Mouse (Mus musculus): ENCODE measurements around the gene Slc25a36. TPM values are rescaled to one million over a fixed set of nuclear protein-coding genes. Genes with fewer than 3 reads are reported as not detected.

Gene Slc25a36
- polyA plus RNA-seq, 1 experiment from 2014 or later, result 45.8 TPM

- Histone ChIP-seq H3K4me1 (replicated peaks) (no peaks in the 10 kb centered on the region), H3K27me3 (no peaks in the 10 kb centered on the region), H3K4me3 (no peak overlapping the region), H3K27ac (no peak overlapping the region), H3K36me3 (peaks cover 9% of the 10 kb centered on the region; the same call in 1 of the 2 replicates), H3K9ac (no peak overlapping the region), H3K4me2 (no peak overlapping the region), H3K9me3 (replicated peaks) (no peaks in the 10 kb centered on the region)
- 53% methylated on average over 9 of the region's 9 CpGs for WGBS
- ATAC-seq (replicated peaks; ENCODE audit: insufficient number of reproducible peaks, insufficient read depth, low FRiP score, low read depth), result no peak
Measured at GRCm38 (mm10) chr9:97068201-97069095, 42.5 kb downstream of the Slc25a36 start.

GRCm38 (mm10) chr9:97067761-97068160 lies 43.2 kb downstream of the Slc25a36 start:
- H3K27ac ChIP-seq, result no peak overlapping the region
- H3K27me3 ChIP-seq, result no peaks in the 10 kb centered on the region
- H3K9me3 ChIP-seq (replicated peaks), result no peaks in the 10 kb centered on the region
- ATAC-seq (replicated peaks; ENCODE audit: insufficient number of reproducible peaks, insufficient read depth, low FRiP score, low read depth), result no peak
- H3K4me3 ChIP-seq, result no peak overlapping the region
- H3K9ac ChIP-seq, result no peak overlapping the region
- H3K36me3 ChIP-seq, result peaks cover 9% of the 10 kb centered on the region; the same call in 1 of the 2 replicates
- H3K4me1 ChIP-seq (replicated peaks), result no peaks in the 10 kb centered on the region
- H3K4me2 ChIP-seq, result no peak overlapping the region
- WGBS, result 82% methylated on average over 6 of the region's 6 CpGs

GRCm38 (mm10) chr9:97065885-97066284 lies 45.1 kb downstream of the Slc25a36 start:
- no peak overlapping the region for H3K27ac ChIP-seq
- no peaks in the 10 kb centered on the region for H3K27me3 ChIP-seq
- H3K4me3 ChIP-seq, result no peak overlapping the region
- no peaks in the 10 kb centered on the region; the same call in 1 of the 2 replicates for H3K4me1 ChIP-seq (replicated peaks)
- H3K9ac ChIP-seq, result no peak overlapping the region
- ATAC-seq (replicated peaks; ENCODE audit: insufficient number of reproducible peaks, insufficient read depth, low FRiP score, low read depth), result no peak
- WGBS, result 66% methylated on average over 4 of the region's 4 CpGs
- no peaks in the 10 kb centered on the region for H3K9me3 ChIP-seq (replicated peaks)
- H3K36me3 ChIP-seq, result peaks cover 2% of the 10 kb centered on the region; the same call in 1 of the 2 replicates
- H3K4me2 ChIP-seq, result no peak overlapping the region

GRCm38 (mm10) chr9:97065216-97065615 lies 45.7 kb downstream of the Slc25a36 start:
- Histone ChIP-seq H3K9ac (no peak overlapping the region), H3K4me3 (no peak overlapping the region), H3K9me3 (replicated peaks) (no peaks in the 10 kb centered on the region), H3K4me2 (no peak overlapping the region), H3K4me1 (replicated peaks) (no peaks in the 10 kb centered on the region; the same call in 1 of the 2 replicates), H3K36me3 (no peaks in the 10 kb centered on the region; the same call in 1 of the 2 replicates), H3K27ac (no peak overlapping the region), H3K27me3 (no peaks in the 10 kb centered on the region)
- no peak for ATAC-seq (replicated peaks; ENCODE audit: insufficient number of reproducible peaks, insufficient read depth, low FRiP score, low read depth)
- WGBS, result 65% methylated on average over 5 of the region's 5 CpGs

GRCm38 (mm10) chr9:97064161-97064560 lies 46.8 kb downstream of the Slc25a36 start:
- no peak overlapping the region for H3K4me2 ChIP-seq
- WGBS, result 97% methylated on average over 1 of the region's 1 CpGs
- H3K36me3 ChIP-seq, result no peaks in the 10 kb centered on the region; the same call in 1 of the 2 replicates
- ATAC-seq (replicated peaks; ENCODE audit: insufficient number of reproducible peaks, insufficient read depth, low FRiP score, low read depth), result no peak
- no peak overlapping the region for H3K27ac ChIP-seq
- H3K9me3 ChIP-seq (replicated peaks), result no peaks in the 10 kb centered on the region
- H3K4me1 ChIP-seq (replicated peaks), result no peaks in the 10 kb centered on the region; the same call in 1 of the 2 replicates
- H3K27me3 ChIP-seq, result no peaks in the 10 kb centered on the region
- no peak overlapping the region for H3K4me3 ChIP-seq
- no peak overlapping the region for H3K9ac ChIP-seq

GRCm38 (mm10) chr9:97061696-97062095 lies 49.3 kb downstream of the Slc25a36 start:
- ATAC-seq (replicated peaks; ENCODE audit: insufficient number of reproducible peaks, insufficient read depth, low FRiP score, low read depth), result no peak
- H3K9me3 ChIP-seq (replicated peaks), result no peaks in the 10 kb centered on the region
- H3K27me3 ChIP-seq, result no peaks in the 10 kb centered on the region
- H3K4me1 ChIP-seq (replicated peaks), result peaks cover 4% of the 10 kb centered on the region
- no peak overlapping the region for H3K27ac ChIP-seq
- H3K4me2 ChIP-seq, result no peak overlapping the region
- no peak overlapping the region for H3K4me3 ChIP-seq
- no peak overlapping the region for H3K9ac ChIP-seq
- 93% methylated on average over 9 of the region's 9 CpGs for WGBS
- no peaks in the 10 kb centered on the region for H3K36me3 ChIP-seq

GRCm38 (mm10) chr9:97056541-97057338 lies 54.2 kb downstream of the Slc25a36 start:
- H3K9ac ChIP-seq, result peak overlapping the region; percentile 46
- H3K36me3 ChIP-seq, result no peaks in the 10 kb centered on the region
- H3K9me3 ChIP-seq (replicated peaks), result no peaks in the 10 kb centered on the region
- peaks cover 13% of the 10 kb centered on the region for H3K4me1 ChIP-seq (replicated peaks)
- H3K27ac ChIP-seq, result no peak overlapping the region
- no peaks in the 10 kb centered on the region for H3K27me3 ChIP-seq
- ATAC-seq (replicated peaks; ENCODE audit: insufficient number of reproducible peaks, insufficient read depth, low FRiP score, low read depth), result no peak
- 23% methylated on average over 18 of the region's 18 CpGs for WGBS
- H3K4me3 ChIP-seq, result peak overlapping the region; percentile 37
- peak overlapping the region; percentile 63 for H3K4me2 ChIP-seq

- Histone ChIP-seq H3K4me2 (peak overlapping the region; percentile 63; the same call in 1 of the 2 replicates), H3K4me1 (replicated peaks) (peaks cover 13% of the 10 kb centered on the region), H3K36me3 (no peaks in the 10 kb centered on the region), H3K9me3 (replicated peaks) (no peaks in the 10 kb centered on the region), H3K4me3 (no peak overlapping the region), H3K27ac (peak overlapping the region; percentile 7; the same call in 1 of the 2 replicates), H3K27me3 (no peaks in the 10 kb centered on the region), H3K9ac (no peak overlapping the region)
- WGBS, result 57% methylated on average over 14 of the region's 14 CpGs
- no peak for ATAC-seq (replicated peaks; ENCODE audit: insufficient number of reproducible peaks, insufficient read depth, low FRiP score, low read depth)
Measured at GRCm38 (mm10) chr9:97055906-97056305, 55.1 kb downstream of the Slc25a36 start.

- Histone ChIP-seq H3K9ac (no peak overlapping the region), H3K27me3 (no peaks in the 10 kb centered on the region), H3K4me1 (replicated peaks) (peaks cover 4% of the 10 kb centered on the region), H3K9me3 (replicated peaks) (no peaks in the 10 kb centered on the region), H3K4me3 (no peak overlapping the region), H3K36me3 (no peaks in the 10 kb centered on the region), H3K4me2 (no peak overlapping the region), H3K27ac (no peak overlapping the region)
- WGBS, result 60% methylated on average over 8 of the region's 8 CpGs
- no peak for ATAC-seq (replicated peaks; ENCODE audit: insufficient number of reproducible peaks, insufficient read depth, low FRiP score, low read depth)
Measured at GRCm38 (mm10) chr9:97051176-97051575, 59.8 kb downstream of the Slc25a36 start.

GRCm38 (mm10) chr9:97046240-97046639 lies 64.7 kb downstream of the Slc25a36 start:
- Histone ChIP-seq H3K9ac (no peak overlapping the region), H3K4me1 (replicated peaks) (no peaks in the 10 kb centered on the region), H3K27me3 (no peaks in the 10 kb centered on the region), H3K27ac (no peak overlapping the region), H3K4me3 (no peak overlapping the region), H3K9me3 (replicated peaks) (no peaks in the 10 kb centered on the region), H3K36me3 (no peaks in the 10 kb centered on the region), H3K4me2 (no peak overlapping the region)
- no peak for ATAC-seq (replicated peaks; ENCODE audit: insufficient number of reproducible peaks, insufficient read depth, low FRiP score, low read depth)
- WGBS, result 76% methylated on average over 4 of the region's 4 CpGs

GRCm38 (mm10) chr9:97041633-97042032 lies 69.3 kb downstream of the Slc25a36 start:
- no peaks in the 10 kb centered on the region for H3K27me3 ChIP-seq
- no peak overlapping the region for H3K4me3 ChIP-seq
- no peaks in the 10 kb centered on the region for H3K36me3 ChIP-seq
- H3K9ac ChIP-seq, result no peak overlapping the region
- no peak for ATAC-seq (replicated peaks; ENCODE audit: insufficient number of reproducible peaks, insufficient read depth, low FRiP score, low read depth)
- H3K27ac ChIP-seq, result no peak overlapping the region
- no peak overlapping the region for H3K4me2 ChIP-seq
- no peaks in the 10 kb centered on the region for H3K4me1 ChIP-seq (replicated peaks)
- H3K9me3 ChIP-seq (replicated peaks), result no peaks in the 10 kb centered on the region
- whole genome bisulfite sequencing, result 61% methylated on average over 8 of the region's 8 CpGs
